Mouse (Mus musculus) regulatory T cell (primary cell): Measurements from ENCODE around the gene Hist1h2af.

ENCODE experiments used
- in situ Hi-C: fragments of 300-600 bp; cut with MboI, MseI; formaldehyde crosslinking; loops from one replicate; pipeline ENCODE4 v1.15.1; 2025; ENCODE audit warnings: high pct_unique_total_duplicates

Hist1h2af gene

DNA sequence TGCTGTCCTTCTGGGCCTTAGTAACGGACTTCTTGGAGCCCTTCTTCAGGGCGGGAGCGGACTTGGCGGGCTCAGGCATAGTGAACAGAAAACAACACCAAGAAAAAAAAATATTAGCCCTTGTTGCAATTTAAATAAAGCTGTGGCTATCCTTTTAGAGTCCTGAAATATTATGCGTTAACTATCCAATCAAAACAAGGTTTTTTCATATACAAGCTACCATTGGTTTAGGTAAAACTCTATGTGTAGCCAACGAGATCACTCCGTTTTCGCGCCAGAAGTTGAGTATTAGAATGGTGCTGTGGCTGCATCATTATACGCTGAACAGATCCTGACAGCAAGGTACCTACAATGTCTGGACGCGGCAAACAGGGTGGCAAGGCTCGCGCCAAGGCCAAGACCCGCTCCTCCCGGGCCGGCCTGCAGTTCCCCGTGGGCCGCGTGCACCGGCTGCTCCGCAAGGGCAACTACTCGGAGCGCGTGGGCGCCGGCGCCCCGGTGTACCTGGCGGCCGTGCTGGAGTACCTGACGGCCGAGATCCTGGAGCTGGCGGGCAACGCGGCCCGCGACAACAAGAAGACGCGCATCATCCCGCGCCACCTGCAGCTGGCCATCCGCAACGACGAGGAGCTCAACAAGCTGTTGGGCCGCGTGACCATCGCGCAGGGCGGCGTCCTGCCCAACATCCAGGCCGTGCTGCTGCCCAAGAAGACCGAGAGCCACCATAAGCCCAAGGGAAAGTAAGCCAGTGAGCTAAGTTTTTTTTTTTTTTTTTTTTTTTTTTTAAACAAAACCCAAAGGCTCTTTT lies at the start of gene Hist1h2af:
Gene Hist1h2af, plus strand, starts transcription at position 347 of the 808 bp plus-strand sequence.
- in situ Hi-C loops = loop anchor here (5.0 to 10.0 kb wide), 3 partner anchors 51 to 1821 kb away; partner anchors contain the start of genes Hist1h2ah, Hist1h2bk and Hist1h4d

DNA sequence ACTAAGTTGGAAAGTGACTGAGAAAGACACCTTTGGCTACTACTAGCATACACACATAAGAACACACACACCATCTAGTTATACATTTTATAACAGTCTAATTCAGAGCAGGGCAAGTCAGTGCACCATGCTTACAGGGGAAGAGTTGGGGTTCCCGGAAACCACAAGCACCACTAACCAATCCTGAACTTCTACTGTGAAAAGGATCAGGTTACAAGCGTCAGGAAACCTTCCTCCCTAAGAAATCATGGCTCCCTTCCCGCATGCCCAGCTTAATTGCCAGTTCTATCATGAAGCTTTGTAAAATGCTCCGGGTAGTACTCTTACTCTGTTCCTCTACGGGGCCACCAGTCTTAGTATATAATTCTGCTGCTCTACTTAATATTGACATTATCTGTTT lies 48.4 kb upstream of the Hist1h2af start:
- in situ Hi-C loops = no loop called here

DNA sequence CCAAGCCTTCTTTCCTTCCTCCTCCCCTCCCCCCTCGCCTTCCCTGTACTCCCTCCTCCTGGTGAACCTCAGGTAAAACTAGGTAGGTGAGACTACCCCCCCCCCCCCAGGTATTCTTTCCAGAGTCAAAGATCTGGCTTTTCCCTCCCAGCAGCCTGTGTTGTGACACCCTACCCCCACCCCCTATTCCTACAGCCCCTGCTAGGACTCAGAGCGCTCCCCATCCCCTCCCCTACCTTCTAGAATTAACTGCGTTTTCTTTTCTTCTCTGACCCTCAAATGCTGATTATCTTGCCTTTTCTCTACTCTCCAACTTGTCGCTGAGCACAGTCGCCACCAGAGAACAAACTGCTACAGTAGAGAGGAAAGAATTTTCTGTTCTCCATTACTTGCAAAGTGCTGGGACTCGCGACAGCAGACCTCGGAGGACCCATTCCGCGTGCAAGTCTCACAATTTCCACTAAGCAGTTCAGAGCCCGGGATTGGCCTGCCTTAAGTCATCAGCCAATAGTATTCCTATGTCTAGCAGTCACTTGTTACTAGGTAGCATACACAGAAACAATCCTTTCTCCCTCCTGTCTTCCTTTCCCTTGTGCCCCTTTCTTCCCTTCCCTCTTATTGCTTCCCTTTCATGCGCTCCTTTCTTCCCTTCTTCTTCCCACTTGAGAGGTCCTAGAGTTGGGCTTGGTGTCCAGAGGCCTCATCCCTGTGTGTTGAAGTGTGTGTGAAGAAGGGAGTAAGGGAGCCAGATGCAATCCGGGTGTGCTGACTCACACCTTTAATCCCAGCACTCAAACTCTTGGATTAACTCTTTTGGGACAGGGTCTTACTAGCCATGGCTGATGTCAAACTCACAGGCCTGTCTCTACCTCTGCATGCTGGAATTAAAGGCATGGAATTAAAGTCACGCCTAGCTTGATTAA lies 45.0 kb upstream of the Hist1h2af start, which contains the start of gene Btn2a2:
Gene Btn2a2, minus strand, starts transcription at position 458 of the 923 bp plus-strand sequence.
- in situ Hi-C loops = no loop called here

DNA sequence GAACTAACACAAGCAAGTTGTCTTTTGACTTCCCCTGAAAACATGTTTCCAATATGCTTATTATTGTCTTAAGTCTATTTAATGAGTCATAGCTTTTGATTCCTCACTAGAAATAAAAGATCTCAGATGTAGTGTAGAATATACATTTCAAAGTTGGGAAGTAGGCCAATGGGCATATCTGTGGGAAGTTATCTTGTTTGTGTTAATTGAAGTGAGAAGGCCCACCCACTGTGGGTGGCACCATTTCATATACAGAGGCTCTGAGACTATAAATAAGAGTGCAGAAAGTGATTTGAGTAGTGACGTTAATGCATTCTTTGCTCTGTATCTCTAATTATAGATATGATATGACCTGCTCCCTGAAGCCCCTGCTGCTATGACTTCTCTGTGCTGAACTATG lies 42.8 kb upstream of the Hist1h2af start:
- in situ Hi-C loops = no loop called here

DNA sequence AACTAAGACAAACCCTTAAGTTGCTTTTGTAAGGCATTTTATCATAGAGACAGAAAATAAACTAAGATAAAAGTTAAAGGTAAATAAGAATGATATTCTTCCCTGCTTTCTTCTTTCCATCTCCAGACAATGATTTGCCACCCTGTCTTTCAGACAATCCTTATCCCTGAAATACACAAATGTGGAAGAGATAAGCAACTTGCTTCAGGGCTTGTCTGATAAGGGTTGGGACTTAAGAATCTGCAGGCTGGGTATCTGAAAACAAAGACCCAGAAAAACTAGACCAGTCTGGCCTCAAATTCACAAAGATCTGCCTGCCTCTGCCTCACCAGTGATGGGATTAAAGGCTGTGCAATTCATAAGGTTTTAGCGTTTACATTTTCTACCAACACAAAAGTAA lies 42.4 kb upstream of the Hist1h2af start:
- in situ Hi-C loops = no loop called here

DNA sequence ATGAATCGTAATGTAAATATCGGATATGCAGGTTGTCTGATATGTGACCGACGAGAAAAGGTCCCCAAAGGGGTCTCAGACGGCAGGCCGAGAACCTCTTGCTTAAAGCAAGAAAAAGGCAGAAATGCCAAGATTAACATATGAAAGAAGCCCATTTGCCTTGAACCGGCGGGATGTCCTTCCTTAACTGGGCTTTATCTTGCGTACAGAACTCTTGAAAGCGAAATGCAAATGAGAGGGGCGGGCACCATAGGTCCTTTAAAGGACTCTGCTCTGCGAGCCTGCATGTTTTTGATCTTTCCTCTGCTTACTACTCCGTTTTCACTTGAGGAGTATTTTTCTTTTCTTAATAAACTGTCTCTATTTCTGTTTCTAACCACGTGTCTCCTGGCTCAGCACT lies 41.7 kb upstream of the Hist1h2af start:
- in situ Hi-C loops = no loop called here

DNA sequence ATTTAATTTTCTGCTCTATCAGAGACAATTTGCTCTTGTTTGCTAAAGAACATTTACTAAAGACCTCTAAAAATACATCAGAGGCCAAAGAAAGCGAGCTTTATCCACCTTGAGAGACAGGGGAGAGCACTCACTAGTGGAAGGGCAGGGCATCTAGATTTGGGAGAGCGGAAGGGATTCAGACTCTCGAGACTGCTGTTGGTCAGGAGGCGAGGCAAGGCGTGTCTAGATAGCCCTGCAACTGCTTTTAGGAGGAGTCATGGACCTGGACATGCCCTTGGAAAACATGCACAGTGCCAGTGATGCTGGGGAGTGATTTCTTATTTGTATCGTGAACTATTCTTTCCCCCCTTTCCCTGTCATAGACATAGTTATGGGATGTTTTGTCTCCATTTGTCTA lies 38.2 kb upstream of the Hist1h2af start:
- in situ Hi-C loops = no loop called here

DNA sequence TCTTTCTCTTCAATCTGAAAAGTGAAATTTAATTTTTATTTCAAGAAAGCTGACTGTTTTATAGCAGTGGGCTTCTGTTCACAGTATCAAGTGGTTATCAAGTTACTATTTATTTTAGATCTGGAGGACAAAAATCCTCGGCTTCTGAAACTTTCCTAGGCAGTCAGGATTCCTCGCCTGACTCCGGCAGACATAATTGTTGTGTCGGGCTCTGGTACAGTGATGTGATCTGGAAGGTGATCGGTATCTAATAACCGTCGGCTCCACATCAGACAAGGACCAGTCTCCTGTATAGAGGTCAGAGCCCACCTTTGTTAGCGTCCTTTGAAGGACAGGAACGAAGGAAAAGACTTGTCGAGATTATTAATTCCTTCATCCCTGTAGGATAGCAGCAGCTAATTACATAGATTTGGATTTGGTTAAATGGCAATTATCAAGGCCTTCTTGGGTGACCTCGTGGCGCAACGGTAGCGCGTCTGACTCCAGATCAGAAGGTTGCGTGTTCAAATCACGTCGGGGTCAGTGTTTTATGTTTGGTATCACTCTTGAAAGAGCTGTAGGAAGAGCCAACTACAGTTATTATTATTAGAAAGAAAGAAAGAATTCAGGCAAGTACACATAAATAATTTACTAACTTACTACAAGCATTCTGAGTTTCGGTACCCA lies 35.9 kb upstream of the Hist1h2af start:
- in situ Hi-C loops = no loop called here

DNA sequence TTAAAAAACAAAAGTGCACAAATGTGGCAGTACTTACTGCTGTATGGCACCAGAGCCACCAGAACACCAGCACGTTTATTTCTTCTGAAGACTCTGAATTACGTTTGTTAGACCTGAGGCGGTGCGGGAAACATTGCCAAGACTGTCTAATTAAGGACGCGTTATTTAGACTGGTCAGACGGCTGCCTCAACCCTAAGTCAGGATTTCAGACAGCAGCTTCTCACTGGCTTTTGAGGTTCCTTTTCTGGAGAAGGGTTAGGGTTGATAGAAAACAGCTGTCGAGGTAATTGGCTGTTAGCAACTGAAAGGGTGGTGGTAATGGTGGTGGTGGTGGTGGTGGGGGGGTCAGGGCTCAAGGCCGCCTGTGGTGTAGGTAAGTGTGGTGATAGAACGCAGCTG lies 35.1 kb upstream of the Hist1h2af start:
- in situ Hi-C loops = no loop called here

DNA sequence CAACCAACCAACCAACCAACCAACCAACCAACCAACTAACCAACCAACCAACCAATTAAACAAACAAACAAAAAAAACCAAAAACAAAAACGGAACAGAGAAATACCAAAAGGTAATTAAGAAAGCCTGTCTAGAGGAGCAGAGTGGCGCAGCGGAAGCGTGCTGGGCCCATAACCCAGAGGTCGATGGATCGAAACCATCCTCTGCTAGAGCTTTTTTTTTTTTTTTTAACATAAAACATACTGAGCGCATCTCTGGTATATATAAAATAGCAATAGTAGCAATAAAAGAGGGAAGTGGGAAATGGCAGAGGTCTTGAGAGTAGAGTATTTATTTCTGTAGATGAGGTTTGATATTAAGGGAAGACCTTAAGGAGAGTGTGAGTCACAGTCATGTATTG lies 33.8 kb upstream of the Hist1h2af start:
- in situ Hi-C loops = loop anchor here (5.0 kb wide), 1 partner anchor 203 kb away; no protein-coding TSS in a partner anchor

DNA sequence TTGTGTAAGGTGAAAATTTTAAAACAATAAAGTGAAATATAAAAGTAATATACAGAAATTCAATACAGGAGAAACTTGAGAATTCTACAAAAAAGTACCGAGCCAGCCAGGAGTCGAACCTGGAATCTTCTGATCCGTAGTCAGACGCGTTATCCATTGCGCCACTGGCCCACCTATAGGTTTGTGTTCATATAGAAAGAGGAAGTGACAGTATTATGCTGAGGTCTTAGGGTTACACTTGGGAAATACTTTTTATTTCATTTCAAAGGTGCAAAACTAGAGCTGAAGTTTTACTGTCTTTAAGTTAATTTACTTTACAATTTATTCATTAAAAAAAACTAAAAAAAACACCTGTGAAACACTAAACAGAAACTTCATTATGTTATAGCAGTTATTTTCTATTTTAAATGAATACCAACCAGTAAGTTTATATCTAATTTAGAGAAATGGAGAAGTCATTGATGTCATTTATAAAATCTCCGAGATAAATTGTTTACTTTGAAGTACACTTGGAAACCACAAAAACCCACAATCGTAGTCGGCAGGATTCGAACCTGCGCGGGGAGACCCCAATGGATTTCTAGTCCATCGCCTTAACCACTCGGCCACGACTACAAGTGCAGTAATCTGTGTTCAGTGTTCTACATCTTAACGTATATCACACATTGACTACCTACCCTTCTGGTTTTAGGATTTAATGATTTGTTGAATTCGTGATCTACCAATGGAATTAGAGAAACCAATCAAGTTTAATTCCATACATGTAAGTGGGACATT lies 33.1 kb upstream of the Hist1h2af start:
- in situ Hi-C loops = loop anchor here (5.0 kb wide), 1 partner anchor 203 kb away; no protein-coding TSS in a partner anchor

DNA sequence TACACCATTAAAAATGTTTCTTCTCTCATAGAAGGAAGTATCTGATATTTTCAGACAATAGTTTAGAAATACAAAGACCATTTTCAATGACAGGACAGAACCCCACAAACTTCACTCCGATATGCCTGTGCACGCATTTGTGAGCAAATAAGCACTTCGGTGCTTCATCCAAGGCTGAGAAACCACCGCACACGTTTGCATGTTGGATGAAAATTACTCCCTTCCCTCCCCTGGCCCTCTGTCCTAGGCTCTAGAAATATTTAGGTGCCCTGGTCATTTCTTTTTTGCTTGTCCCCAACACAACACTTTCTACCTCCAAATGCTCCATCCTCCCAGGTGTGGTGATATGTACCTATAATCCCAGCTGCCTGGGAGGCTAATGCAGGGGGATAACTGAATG lies 32.2 kb upstream of the Hist1h2af start:
- in situ Hi-C loops = loop anchor here (5.0 kb wide), 1 partner anchor 204 kb away; no protein-coding TSS in a partner anchor

DNA sequence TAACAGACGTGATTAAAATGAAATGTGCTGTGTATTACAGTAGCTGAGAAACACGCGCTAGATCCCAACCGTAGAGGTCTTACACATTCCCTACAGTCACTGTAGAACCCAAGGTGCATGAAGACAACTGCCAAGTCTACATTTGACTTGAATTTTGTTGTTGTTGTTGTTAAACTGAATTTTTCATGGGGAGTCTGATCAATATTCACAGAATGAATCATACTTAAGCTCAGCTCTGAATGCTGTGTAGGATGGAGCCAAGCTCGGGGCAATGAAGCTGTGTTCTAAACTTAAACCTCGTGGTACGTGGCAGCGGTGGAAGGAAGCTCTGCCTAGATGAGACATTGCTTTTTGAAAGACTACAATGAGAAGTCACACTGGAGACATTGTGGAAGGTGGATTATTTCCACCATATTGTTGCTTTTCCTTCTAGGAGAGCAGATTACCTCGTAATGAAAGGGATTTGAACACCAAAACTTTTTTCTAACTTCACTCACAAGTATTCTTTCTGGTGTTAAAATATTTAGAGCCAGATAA lies 31.6 kb upstream of the Hist1h2af start:
- in situ Hi-C loops = loop anchor here (5.0 kb wide), 1 partner anchor 205 kb away; no protein-coding TSS in a partner anchor

DNA sequence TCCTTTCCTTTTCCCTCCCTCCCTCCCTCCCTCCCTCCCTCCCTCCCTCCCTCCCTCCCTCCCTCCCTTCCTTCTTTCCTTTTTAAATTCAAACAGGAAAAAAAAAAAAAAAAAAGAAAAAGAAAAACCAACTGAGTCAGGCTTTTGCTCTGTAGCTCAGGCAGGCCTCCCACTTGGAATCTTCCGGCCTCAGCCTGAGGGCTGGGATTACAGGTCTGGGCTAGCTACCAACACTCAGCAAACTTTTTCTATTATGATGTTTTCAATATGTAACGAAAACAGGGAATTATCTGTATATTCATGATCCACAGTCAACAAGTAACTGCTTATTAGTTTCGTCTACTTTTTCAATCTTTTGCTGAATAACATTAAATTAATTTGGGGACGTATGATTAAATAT lies 30.8 kb upstream of the Hist1h2af start:
- in situ Hi-C loops = loop anchor here (5.0 kb wide), 1 partner anchor 206 kb away; no protein-coding TSS in a partner anchor

DNA sequence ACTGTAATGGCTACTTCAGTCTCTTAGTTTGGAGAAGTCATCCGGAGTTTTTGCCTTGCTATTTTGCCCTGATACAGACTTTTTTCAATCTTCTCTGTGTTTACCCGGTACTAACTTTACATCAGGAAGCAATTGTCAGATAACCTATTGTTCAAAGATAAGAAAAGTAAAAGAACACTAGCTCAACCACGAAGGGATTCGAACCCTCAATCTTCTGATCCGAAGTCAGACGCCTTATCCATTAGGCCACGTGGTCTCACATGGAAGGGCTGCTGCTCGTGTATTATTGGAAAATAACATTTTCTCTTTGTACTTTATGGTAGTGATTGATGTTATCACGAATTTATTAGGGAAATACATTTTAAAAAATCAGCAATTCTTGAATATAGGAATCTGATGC lies 29.9 kb upstream of the Hist1h2af start:
- in situ Hi-C loops = loop anchor here (5.0 kb wide), 1 partner anchor 206 kb away; no protein-coding TSS in a partner anchor

DNA sequence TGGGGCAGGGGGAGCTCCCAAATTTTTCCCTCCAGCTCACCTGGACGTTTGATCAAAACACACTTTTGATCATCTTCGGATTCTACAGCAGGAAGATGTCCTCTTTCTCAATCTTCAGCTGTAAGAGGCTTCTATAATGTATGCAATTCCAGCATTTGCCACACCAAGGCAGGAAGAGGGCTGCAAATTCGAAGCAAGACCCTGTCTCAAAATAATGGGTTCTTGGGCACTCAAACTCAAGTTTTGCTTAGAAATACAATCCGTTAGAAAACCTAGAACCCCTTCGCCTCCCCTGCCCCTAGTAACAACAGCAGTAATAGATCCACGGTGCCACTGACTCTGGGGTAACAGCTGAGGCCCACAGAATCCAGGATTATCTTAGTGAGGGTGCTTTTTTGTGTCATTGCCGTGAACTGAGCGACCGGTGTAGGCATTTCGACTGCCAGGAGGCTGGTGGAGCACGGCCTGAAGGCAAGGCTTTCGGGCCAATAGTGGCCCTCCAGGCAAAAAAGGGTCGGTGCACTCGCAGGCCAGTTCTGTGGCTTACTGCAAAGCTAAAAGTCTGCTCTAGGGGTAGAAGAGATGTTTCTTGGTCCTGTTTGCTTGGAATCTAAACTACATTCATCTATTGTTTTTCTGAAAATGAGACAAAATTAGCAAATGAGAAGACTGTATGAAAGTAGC lies 27.9 kb upstream of the Hist1h2af start:
- in situ Hi-C loops = loop anchor here (5.0 kb wide), 1 partner anchor 44 kb away; no protein-coding TSS in a partner anchor

DNA sequence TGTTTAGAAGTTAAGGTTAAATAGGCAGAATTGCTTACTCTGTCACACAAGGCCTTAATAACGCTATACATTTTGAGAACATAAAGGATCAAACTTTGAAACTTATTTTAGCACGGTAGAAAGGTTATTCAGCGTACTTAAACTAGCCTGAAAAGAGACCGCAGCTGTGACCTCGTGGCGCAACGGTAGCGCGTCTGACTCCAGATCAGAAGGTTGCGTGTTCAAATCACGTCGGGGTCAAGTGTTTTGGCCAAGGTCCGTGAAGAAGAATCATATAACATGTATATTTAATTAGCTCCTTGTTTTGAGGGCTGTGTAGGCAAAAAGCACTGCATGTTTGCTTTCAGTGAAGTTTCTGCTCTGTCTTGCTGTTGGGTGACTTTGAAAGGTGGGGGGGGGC lies 27.4 kb upstream of the Hist1h2af start:
- in situ Hi-C loops = loop anchor here (5.0 kb wide), 1 partner anchor 44 kb away; no protein-coding TSS in a partner anchor

DNA sequence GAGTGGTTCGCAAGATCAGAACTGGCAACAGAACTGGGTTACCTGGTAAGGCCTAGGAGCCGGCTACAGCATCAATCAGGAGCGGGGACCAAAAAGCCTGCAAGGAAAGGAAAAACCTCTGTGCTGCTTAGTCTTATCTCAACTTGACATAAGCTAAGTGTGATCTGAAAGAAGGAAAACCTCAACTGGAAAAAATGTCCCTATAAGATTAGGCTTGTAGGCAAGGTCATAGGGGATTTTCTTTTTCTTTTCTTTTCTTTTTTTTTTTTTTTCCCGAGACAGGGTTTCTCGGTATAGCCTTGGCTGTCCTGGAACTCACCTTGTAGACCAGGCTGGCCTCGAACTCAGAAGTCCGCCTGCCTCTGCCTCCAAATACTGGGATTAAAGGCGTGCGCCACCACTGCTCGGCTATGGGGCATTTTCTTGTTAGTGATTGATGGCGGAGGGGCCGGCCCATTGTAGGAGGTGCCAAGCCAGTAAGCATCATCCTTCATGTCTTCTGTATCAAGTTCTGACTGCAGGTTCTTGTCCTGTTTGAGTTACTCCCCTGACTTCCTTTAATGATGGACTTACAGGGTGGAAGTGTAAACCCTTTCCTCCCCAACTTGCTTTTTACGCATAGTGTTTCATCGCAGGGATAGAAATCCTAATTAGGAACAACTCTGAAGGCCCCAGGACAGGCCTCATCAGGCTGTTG lies 26.7 kb upstream of the Hist1h2af start:
- in situ Hi-C loops = loop anchor here (5.0 kb wide), 1 partner anchor 45 kb away; no protein-coding TSS in a partner anchor

DNA sequence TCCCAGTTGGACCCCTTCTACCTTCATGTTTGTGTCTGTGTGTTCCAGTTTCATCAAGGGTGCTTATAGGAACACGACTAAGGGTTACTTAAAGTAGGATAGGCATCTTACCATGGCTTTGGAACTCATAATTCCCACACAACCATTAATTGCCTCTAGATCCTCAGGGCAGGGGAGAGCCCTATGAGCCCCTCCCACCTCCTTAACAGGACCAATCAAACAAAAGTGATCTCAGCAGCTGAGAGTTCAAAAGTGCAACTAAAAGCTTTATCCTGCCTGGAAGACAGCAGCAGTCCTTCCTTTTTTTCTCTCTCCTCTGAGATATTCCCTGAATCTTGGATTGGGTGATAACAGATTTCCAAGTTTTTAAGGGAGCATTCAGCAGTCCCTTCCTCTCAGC lies 23.6 kb upstream of the Hist1h2af start:
- in situ Hi-C loops = no loop called here
